Mouse (Mus musculus): Measurements from ENCODE around the gene Nphs1. TPM values are rescaled to one million over a fixed set of nuclear protein-coding genes. Genes with fewer than 3 reads are reported as not detected.

Gene Nphs1
- total and polyA plus RNA-seq, 3 experiments: 1.2 to 2.3 TPM; not detected in 1

- Histone ChIP-seq H3K79me2 (ENCODE audit: control insufficient read depth, insufficient read depth, low read length, poor library complexity) (no peaks in the 10 kb centered on the region), H3K9ac (ENCODE audit: control insufficient read depth, low read depth, low read length, poor library complexity, severe bottlenecking) (no peak overlapping the region), H3K36me3 (ENCODE audit: control insufficient read depth in 1 of 2, insufficient read depth in 2 of 2, low read length in 2 of 2) (no peaks in the 10 kb centered on the region), H3K9me3 (replicated peaks; ENCODE audit: insufficient read depth, low read length) (no peaks in the 10 kb centered on the region), H3K4me1 (ENCODE audit: control insufficient read depth in 1 of 2, insufficient read depth in 2 of 2, low read length in 2 of 2) (no peaks in the 10 kb centered on the region), H3K4me3 (ENCODE audit: control insufficient read depth in 1 of 2, insufficient read depth in 1 of 2, low read depth in 2 of 2, low read length in 2 of 2) (no peak overlapping the region), H3K27ac (ENCODE audit: control insufficient read depth, low read depth, low read length) (no peak overlapping the region), H3K27me3 (ENCODE audit: control insufficient read depth in 1 of 2, insufficient read depth in 2 of 2, low read length in 2 of 2) (no peaks in the 10 kb centered on the region)
- no peak for DNase-seq (ENCODE audit: low read depth, low spot score)
- TF ChIP-seq MEF2A (IDR thresholded peaks at IDR 0.05; ENCODE audit: extremely low read depth, insufficient replicate concordance, low read depth, low read length, poor library complexity, severe bottlenecking) (no peak), ELF1 (IDR thresholded peaks at IDR 0.05; ENCODE audit: low read depth, low read length) (no peak), NELFE (IDR thresholded peaks at IDR 0.05; ENCODE audit: low read depth, low read length) (no peak), RCOR1 (IDR thresholded peaks at IDR 0.05; ENCODE audit: low read depth, low read length) (no peak), ZC3H11A (IDR thresholded peaks at IDR 0.05; ENCODE audit: low read depth, low read length) (no peak), POLR2AphosphoS5 (IDR thresholded peaks at IDR 0.05; ENCODE audit: borderline replicate concordance, low read depth, low read length) (no peak), BHLHE40 (IDR thresholded peaks at IDR 0.05; ENCODE audit: borderline replicate concordance, low read depth, low read length) (no peak), UBTF (IDR thresholded peaks at IDR 0.05; ENCODE audit: borderline replicate concordance, insufficient read depth, low read depth, low read length) (no peak), SIN3A (IDR thresholded peaks at IDR 0.05; ENCODE audit: low read length) (no peak), E2F4 (IDR thresholded peaks at IDR 0.05; ENCODE audit: borderline replicate concordance, low read depth, low read length) (no peak), TCF12 (IDR thresholded peaks at IDR 0.05; ENCODE audit: low read depth, low read length) (no peak), MAFK (IDR thresholded peaks at IDR 0.05; ENCODE audit: borderline replicate concordance, low read depth, low read length) (no peak), GATA1 (IDR thresholded peaks at IDR 0.05; ENCODE audit: low read depth, low read length) (no peak), ZNF384 (IDR thresholded peaks at IDR 0.05; ENCODE audit: low read depth, low read length) (no peak)
Observed at GRCm38 (mm10) chr7:30524487-30524886, 66.4 kb downstream of the Nphs1 start.

- Histone ChIP-seq H3K27me3 (ENCODE audit: control insufficient read depth in 1 of 2, insufficient read depth in 2 of 2, low read length in 2 of 2) (no peaks in the 10 kb centered on the region), H3K9me3 (replicated peaks; ENCODE audit: insufficient read depth, low read length) (no peaks in the 10 kb centered on the region), H3K4me1 (ENCODE audit: control insufficient read depth in 1 of 2, insufficient read depth in 2 of 2, low read length in 2 of 2) (no peaks in the 10 kb centered on the region), H3K79me2 (ENCODE audit: control insufficient read depth, insufficient read depth, low read length, poor library complexity) (no peaks in the 10 kb centered on the region), H3K27ac (ENCODE audit: control insufficient read depth, low read depth, low read length) (no peak overlapping the region), H3K9ac (ENCODE audit: control insufficient read depth, low read depth, low read length, poor library complexity, severe bottlenecking) (no peak overlapping the region), H3K36me3 (ENCODE audit: control insufficient read depth in 1 of 2, insufficient read depth in 2 of 2, low read length in 2 of 2) (no peaks in the 10 kb centered on the region), H3K4me3 (ENCODE audit: control insufficient read depth in 1 of 2, insufficient read depth in 1 of 2, low read depth in 2 of 2, low read length in 2 of 2) (no peak overlapping the region)
- no peak for TF ChIP-seq TBP (IDR thresholded peaks at IDR 0.05; ENCODE audit: low read depth, low read length)
- no peak for TF ChIP-seq RAD21 (IDR thresholded peaks at IDR 0.05; ENCODE audit: low read depth, low read length)
- TF ChIP-seq ELF1 (IDR thresholded peaks at IDR 0.05; ENCODE audit: low read depth, low read length): no peak
- no peak for TF ChIP-seq POLR2A (IDR thresholded peaks at IDR 0.05; ENCODE audit: control insufficient read depth in 1 of 2, insufficient read depth in 1 of 2, low read depth in 1 of 2, low read length in 2 of 2, poor library complexity in 1 of 2)
- DNase-seq (ENCODE audit: low read depth, low spot score): no peak
Observed at GRCm38 (mm10) chr7:30525954-30526353, 67.8 kb downstream of the Nphs1 start.
